Mouse (Mus musculus): Measurements from ENCODE around the gene Atxn7l1.
"Not testable (repeated sequence)": the region's sequence is repeated elsewhere in the genome, so short reads cannot be mapped to it uniquely, and the experiment has no call there.

The Atxn7l1 gene

DNA sequence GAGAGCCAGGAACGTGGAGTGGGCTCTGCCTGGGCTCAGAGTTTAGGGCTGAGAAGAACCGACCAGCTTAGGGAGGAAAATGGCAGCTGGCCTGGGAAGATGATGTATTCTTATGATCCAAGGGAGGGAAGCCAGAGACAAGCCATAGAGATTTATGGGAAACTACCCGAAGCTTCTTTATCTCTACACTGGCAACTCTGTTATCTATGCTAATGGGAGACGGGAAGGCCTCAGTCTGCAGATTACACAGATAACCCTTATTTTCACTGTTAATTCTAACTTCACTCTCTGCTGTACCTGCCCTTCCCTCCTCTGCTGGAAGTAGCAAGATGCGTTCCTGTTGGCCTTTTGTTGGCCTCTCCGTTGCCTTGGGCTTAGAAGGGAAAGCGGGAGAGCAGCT is 5.6 kb downstream of the Atxn7l1 start:
- DNase-seq (ENCODE audit: low spot score) = no peak

DNA sequence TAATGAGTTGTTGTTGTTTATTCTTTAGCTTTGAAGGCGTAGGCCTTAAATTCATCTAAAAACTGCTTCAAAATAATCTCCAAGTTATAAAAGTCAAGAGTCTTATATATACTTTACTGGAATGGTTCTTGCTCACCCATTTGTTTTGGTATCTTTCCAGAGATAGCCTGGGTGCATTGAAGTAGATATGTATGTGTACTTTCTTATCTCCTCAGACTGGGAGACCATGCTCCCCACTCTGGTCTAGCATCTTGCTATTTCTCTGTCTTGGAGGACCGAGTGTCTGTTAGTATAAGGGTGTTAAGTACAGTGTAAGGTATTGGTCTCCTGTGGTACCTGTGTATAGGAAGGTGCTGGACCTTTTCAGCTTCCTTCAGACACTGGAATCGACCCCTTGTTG is 6.4 kb downstream of the Atxn7l1 start:
- no peak for DNase-seq (ENCODE audit: low spot score)

DNA sequence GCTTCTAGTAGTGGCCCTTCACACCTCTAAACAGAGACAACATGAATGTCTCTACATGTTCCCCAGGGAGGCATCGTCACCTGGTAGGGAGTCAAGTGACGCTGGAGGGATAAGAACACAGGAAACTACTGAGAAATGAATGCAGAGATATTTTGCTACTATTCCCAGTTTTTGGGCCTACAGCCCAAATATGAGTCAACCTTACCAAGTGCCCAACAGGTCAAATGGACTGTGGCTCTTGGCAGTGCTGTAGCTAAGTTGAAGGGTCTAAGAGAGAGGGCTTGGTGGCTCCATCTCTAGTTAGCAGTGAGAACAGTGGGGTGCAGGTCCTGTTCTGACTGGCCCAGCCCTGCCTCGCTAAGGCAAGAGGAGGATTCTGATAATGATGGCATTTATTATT is 7.2 kb downstream of the Atxn7l1 start:
- DNase-seq (ENCODE audit: low spot score) = no peak

DNA sequence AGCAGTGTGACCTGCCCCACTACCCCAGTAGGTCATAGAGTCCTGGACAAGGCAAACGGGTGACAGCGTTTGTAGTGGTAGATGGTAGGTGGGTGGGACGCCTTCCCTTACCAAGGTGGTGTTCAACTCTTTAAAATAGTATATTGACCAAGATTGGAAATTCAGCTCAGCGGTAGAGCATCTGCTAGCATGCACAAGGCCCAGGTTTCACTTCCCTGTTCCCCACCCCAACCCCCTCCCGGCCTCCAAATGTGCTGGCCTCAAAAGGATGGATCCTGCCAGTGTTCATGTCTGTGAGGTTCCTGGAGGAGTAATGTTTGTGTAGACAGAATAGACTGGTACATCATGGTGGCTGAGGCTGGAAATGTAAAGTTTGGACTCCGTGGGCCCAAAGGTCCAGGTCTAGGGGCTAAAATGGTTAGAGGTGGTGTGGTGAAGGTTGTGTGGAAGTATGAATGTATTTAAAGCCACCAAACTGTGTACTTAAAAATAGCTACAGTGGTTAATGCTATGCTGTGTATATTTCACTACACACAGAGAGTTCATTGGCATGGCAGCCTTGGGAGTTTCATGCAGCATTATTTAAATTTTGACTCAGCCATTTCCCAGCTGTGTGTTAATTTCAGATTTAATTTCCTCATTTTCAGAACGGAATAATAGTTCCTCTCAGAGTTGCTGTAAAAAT is 9.0 kb downstream of the Atxn7l1 start:
- DNase-seq (ENCODE audit: low spot score) = no peak

DNA sequence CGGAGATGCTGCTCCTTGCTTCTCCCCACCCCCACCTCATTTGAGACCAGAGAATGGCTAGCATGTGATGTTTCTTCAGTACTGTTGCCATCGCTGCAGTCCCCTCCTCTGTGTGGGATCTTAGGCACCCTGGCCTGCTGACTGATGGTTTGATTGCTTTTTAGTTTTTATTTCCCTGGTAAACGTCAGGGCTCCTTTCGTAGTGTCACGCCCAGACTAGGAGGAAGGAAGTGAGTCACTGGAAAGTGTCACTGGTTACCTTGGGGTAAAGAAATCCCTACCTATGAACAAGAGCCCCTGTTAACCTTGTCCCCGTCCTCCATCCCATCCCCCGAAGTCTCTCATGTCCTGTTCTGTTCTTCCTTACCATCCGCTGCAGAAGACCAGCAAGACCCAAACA is 10.8 kb downstream of the Atxn7l1 start:
- DNase-seq (ENCODE audit: low spot score) = no peak

DNA sequence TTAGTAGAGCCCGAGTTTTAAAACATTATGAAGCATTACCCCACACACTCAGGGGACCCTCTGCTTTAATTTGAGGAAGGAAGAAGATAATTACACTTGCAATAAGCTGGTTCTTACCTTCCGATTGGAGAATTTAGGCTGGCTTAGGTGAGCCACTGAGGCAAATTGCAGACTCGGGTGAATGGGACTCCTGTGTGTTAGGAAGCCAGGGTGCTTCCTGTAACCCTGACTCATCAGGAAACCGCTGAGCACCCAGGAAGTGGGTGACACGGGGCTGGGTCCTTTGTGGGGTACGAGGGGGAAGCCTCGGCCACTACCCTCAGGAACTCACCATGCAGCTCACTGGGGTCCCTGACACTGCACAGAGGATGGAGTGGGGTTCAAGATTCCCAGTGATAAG is 12.9 kb downstream of the Atxn7l1 start:
- no peak for DNase-seq (ENCODE audit: low spot score)

DNA sequence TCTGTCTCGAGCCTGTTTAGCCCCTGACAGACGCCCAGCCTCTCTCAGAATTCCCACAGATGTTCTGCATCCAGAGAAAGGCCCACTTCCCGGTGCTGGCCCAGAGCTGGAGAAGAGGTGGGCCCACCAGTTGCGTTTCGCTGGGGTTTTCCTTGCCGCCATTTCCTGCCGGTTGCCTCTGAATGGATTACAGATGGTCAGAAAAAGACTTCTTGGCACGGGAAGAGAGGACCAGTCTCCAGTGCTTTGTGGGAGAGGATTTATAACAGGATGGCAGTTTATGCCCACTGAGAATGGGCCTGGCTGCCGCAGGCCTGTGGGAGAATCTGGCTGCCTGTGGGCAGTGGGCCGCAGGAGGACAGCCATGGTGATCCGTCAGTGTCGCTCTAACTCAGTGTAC is 15.0 kb downstream of the Atxn7l1 start:
- no peak for DNase-seq (ENCODE audit: low spot score)

DNA sequence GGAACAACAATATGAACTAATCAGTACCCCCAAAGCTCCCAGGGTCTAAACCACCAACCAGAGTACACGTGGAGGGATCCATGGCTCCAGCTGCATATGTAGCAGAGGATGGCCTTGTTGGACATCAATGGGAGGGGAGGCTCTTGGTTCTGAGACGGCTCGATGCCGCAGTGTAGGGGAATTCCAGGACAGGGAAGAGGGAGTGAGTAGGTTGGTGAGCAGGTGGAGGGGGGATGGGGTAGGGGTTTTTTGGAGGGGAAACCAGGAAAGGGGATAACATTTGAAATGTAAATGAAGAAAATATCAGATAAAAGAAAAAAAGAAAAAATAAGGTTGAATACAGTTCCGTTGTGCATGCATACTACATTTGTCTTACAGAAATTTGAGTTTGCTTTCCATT is 16.5 kb downstream of the Atxn7l1 start:
- DNase-seq (ENCODE audit: low spot score) = not testable (repeated sequence)

DNA sequence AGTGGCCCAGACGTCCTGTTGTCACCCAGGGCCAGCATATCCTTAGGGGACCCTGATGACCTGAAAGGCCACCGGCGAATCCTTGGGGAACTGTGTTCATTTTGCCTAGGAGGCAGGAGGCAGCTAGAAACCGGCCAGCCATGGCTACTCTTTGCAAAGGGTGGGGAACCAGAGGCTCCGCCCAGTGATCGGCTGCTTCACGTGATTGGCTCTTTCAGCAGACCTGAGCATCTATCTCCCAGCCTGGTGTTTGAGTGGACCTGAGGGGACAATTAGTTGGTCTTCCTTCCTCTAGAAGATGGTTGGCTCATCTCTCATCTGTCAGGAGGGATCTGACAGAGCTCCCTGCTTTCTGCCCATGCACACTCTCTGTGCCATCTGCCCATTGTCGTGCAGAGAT is 19.2 kb downstream of the Atxn7l1 start:
- DNase-seq (ENCODE audit: low spot score) = no peak

DNA sequence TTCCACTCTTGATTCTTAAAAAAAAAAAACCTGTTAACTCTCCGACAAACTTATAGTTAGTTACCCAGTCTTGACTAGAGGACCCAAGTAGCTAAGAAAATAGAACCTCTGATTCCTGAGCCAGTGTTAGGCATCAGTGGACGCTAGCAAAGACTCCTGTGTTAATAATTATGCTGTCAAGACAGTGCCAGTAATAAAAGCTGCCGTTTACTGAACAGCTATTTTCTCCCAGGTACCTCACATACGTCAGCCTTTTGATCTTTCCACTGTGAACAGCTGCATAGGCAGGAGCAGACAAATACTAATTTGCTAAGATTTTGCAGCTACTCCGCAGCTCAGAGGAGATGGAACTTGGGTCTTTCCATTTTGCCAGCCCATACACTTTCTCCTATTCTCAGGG is 20.1 kb downstream of the Atxn7l1 start:
- DNase-seq (ENCODE audit: low spot score) = no peak

DNA sequence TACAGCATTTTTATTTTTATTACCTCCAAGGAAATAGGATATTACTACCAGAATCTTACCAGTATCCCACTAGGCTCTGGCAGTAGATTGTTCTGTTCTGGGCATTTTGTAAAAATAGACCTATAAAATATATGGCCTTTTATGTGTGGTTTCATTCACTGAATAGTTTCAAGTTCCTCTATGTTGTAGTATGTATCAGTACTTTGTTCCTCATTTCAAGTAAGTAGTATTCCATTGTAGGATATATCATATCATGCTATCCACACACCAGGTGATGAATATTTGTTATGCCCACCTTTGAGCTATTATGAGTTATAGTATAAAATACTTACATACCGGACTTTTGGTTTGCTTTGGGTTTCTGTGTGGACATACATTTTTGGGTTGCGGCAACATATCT is 21.0 kb downstream of the Atxn7l1 start:
- no peak for DNase-seq (ENCODE audit: low spot score)

DNA sequence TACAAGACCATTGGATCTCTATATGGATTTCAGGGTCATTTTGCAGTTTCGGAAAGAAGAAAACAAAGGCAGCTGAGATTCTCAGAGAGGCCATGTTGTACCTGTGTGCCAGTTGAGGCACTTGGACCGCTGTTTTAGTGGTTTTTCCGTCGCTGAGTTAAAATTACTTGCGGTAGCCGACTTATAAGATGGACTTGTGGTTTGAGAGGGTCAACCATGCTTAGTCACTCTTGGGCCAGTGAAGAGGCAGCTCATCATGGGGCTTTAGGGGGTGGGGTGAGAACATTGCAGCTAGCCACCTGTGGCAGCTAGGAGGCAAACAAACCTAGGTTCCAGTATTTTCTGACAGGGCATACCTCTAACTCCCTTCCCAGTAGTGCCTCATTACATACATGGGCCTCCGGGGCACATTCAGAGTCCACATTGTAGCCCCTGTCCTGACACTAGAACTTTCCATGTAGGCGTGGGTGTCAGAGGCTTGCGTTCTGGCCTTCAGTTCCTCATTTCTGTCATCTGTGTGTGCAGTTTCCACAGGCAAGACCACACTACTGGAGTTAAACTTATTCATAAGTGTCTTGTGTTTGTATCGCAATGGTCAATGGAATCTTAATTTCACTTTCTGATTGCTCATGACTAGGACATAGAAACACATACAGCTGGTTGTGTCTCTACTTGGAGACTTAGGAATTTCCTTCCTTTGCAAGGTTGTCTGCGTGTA is 22.4 kb downstream of the Atxn7l1 start:
- no peak for DNase-seq (ENCODE audit: low spot score)

DNA sequence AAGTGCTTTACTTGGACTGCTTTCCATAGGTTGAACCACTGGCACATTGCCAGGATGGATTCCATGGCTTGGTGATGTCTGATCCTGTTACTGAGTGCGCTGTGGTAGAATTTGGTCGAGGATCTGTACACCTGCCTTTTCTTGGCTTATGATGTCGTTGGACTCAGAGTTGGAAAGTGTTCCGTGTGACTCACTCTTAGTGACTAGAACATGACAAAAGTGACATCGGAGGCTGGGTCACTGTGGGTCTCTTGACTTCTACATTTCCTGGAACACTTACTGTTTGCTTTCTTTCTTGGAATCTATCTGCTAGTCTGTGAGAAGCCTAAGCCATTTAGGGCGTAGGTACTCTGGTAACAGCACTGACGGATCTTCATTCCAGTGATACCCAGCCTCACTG is 23.3 kb downstream of the Atxn7l1 start:
- DNase-seq (ENCODE audit: low spot score) = no peak

DNA sequence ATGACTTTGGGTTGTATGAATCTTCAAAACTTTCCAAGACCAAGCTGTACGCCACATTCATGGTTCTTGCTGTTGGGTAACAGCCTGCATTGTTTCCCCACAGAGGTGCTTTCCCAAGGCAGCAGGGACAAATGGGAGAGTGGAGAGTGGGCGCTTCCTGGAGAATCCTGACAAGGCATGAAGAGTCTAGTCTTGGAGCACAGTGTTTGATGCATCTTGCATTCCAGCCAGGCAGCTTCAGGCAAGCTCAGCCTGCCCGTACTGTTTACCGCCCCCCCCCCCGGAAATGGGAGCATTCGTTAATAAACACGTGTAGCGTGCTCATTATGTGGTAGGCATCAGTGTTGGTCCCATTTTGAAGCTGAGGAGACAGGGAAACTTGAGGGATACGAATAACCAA is 25.4 kb downstream of the Atxn7l1 start:
- no peak for DNase-seq (ENCODE audit: low spot score)

DNA sequence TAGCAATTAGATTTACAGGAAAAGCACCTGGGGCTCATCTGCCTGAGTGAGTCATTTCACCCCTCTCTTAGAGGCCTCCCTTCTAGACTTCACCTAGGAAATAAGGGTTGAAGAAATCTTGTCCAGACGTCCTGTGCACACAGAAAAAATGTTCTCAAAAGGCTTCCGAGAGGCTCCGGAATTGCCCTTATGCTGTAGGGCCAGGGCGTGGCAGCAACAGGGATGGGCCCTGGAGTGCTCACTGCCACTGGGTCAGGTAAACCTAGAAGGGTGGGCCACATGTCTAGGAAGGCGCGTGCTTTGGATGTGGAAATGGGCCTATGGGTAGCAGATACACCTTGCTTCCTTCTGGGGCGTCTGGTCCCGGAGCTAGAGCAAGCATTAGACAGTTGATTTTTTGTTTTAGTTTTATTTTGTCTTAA is 26.2 kb downstream of the Atxn7l1 start:
- no peak for DNase-seq (ENCODE audit: low spot score)

DNA sequence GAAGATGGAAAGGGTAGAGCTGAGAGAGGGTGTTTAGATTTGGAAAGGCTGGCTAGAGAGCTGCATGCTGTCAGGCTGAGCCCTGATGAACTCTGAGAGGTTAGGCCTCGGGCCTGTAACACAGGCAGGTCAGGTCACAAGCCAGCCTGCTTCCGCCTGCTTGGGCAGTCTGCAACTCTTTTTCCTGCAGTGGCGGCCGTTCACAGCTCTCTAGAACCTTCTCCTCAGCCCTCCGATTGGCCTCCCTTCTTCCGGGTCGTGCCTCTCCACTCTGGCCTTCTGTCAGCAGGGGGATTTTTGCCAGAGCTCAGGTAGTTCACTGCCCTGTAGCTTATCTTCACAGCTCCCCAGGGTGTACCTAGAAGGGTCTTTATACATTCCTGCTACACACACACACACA is 26.7 kb downstream of the Atxn7l1 start:
- no peak for DNase-seq (ENCODE audit: low spot score)

DNA sequence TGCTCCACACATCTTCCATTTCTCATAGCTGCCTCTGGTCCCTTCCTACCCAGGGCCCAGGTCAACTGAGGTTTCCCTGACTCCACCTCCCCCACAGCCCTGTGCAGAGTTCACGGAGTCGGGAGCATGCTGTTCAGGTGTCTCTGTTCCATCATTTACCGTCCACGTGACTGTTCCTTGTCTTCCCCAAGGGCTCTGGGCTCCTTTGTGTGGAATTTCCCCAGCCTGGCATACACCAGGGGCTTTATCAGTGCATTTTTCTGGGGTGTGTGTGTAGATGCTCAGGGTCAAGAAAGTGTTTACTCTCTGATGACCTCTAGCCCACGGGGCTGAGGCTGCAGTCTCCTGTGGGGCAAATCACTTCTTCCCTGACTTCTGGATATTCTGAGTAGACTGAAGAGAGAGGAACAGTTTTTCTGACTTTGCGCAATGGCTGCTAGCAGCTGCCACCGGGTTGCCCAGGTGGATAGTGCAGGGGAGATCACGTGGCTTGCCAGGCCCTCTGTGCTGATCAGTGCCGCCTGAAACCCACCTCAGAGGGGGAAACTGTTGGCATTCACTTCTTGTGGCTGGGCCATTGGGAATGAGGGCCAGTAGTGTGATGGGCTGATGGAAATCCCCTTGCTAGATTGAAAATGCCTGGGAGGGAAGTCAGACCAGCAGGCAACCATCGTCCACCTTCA is 27.3 kb downstream of the Atxn7l1 start:
- DNase-seq (ENCODE audit: low spot score) = no peak

DNA sequence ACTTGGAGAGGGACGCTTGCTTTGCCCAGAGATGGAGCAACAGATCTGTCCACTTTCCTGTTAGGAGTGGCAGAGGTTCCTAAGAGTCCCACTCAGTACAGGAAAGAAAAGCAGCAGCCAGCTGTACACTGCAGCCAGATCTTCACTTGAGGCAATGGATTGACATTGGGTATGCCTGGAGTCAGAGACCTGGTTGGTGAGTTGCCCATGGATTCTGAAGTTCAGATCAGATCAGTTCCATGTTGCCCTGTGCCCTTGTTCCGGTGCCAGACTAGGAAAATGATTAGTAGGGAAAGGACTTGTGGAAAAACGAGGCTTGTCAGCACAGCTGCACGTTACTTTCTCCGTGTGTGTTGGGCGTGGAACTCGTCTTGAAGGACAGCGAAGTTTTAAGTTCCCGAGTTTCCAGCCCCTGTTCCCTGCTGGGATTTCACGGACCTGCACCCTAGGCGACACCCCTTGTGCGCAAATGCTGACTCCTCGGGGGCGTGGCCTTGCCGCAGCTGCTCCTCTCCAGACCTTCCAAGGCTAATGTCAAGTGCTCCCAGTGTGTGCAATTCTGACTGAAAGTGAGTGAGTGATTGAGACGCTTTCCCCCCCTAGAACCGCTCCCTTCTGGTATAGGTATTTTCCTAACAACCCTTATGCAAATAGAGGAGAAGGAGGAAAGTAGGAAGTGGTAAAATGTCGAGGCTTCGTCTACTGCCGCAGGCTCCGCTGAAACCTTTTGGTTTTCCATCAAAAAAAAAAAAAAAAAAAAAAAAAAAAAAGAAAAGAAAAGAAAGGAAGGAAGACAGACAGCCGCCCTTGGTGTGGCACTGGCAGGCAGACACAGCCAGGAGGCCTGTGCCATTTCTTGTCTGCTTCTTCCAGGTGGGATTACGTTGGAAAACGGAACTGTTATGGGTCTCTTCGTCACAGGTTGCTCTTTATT is 28.4 kb downstream of the Atxn7l1 start:
- no peak for DNase-seq (ENCODE audit: low spot score)

DNA sequence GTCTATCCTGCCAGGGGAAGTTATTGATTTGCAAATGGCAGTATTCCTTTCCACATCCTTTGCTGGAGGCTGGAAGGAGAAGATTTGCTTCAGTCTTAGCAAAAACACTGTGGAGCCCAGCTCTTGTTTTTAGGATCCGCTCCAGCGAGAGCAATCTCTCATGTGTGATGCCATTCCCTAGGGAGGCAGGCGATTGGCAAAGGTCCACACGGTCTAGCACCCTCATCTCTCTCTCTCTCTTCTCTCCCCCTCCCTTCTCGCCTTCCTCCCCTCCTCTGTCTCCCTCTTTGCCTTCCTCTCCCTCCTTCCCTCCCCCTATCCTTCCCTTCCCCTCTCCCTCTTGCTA is 29.0 kb downstream of the Atxn7l1 start:
- DNase-seq (ENCODE audit: low spot score) = no peak

DNA sequence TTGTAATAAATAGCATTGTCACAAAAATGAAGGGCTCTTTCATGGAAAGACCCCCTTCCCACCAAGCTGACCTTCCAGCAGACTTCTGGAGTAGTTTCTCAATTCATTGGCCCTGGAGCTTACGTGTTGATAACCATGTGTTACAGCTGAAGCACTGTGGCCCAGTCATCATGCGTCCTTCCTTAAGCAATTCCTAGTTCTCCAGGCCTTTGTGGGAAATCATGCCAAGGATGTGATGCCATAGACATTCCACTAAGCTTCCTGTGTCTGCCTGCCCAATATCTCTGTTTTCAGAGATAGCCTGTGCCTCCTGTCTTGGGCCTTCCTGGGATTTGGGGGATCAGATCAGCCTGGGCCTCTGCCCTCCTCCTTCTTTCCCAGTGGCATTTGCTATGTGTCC is 32.9 kb downstream of the Atxn7l1 start:
- DNase-seq (ENCODE audit: low spot score) = no peak

DNA sequence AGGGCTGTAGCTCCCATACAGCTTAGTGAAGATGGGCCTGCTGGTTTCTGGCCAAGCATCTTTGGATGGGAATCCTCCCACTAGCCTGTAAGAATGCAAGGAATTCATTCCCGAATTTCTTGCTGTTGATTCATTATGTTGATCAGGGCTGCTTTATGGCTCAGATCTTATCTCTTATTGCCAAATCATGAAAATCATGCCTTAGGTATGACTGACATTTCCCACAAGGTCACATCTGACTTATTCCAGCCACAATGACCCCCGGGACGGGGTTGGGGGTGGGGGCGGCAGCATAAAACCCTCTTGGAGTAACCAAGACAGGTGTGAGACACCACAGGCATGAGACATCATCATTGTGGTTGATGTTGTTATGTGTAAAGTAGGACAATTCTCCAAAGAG is 34.4 kb downstream of the Atxn7l1 start:
- no peak for DNase-seq (ENCODE audit: low spot score)

DNA sequence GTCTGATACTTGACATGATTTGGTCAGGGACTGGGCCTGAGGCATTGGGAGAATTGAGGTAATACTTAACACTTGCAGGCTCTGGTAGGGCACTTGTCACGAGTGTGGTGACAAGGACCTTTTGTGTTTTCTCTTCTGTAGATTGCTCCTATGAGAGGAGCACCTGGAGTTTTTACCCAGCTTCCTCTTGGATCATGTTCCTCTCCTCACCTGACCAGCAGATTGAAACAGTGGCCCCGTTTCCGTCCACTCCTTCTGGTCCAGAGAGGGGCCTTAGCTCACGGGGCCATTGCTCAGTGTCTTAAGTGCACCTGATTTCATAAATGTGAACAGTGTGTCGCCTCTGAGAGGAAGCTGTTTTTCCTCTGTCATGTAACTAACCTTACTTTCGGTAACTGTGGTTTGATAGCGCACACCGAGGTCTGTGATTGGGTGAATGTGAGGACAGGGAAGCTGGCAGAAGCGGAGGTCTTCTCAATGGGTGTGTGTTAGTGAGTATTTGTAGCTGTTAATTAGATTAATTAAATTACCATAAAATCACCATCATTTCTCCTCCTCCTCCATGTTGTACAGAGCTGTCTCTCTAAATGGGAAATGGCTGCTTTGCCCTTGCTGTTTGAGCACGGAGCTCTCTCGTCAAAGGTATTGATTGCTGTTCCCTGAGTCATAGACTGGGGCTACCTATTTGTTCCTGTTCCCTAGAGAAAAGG is 35.1 kb downstream of the Atxn7l1 start:
- DNase-seq (ENCODE audit: low spot score) = no peak

Data from layer of hippocampus, adult 9-10 months (tissue).